Mouse (Mus musculus): ENCODE results near the gene Pik3r4.

Gene Pik3r4

DNA sequence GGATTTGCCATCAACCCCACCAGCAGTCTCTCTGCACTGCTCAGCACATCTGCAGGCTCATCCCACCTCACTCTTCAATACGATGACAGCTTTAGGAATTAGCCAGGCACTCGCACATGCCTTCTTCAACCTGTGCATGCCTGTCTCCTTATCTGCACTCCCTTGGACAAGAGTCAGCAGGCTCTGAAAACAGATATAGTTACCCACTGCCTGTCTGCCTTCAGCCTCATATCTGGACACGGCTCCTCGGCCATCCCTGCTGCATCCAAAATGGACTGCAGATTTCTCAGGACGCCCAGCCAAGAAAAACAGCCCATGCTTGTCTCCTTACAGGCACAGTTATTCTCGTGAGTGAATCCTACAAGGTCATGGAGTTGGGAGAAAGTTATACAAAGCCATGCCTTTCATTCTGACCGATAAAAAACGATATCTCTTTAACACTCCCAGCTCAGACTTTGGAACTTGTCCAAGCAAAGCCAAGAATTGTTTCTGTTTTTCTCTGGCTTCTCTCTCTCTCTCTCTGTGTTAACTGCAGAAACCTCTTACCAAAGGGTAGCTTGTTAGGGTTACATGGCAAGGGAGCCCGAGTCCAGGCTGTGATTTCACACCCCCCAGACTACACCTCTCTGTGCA, 55.1 kb downstream of the Pik3r4 start:
- peak; percentile 5 for DNase-seq

DNA sequence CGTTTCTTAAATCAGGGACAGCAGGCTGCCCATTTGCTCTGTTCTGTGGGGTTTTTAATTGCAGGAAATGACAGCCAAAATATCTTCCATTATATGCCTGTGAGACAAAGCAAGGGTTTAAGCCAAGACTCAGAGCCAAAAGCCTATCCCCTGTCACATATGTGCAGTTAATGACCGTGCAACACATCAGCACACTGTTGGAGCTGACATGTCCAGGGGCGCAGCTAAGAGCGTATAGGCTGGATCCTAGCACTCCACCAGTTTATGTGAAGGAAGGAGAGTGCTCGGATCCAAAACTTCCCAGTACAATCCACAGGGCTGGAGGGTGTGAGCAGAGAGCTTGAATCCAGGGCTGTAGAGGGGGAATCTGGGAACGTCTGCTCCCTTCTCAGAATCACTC, 57.9 kb downstream of the Pik3r4 start:
- DNase-seq = no peak

DNA sequence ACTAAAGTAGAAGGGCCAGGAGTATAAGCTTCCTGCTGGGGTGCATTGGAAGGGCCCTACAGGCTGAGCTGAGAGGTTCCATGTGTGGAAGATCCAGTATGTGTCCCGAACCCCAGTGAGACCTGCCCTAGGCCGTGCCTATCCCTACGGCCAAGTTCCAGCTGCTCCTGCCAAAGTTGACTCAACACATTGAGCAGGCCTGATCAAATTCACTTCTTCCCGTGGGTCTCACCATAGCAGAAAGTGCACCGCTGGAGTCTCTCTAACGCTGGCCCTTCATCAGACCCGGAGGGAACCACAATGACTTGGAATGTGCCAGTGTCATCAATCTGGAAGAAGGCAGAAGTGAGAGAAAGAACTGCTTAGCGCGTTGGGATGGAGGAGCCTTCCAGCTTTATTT, 59.2 kb downstream of the Pik3r4 start:
- no peak for DNase-seq

DNA sequence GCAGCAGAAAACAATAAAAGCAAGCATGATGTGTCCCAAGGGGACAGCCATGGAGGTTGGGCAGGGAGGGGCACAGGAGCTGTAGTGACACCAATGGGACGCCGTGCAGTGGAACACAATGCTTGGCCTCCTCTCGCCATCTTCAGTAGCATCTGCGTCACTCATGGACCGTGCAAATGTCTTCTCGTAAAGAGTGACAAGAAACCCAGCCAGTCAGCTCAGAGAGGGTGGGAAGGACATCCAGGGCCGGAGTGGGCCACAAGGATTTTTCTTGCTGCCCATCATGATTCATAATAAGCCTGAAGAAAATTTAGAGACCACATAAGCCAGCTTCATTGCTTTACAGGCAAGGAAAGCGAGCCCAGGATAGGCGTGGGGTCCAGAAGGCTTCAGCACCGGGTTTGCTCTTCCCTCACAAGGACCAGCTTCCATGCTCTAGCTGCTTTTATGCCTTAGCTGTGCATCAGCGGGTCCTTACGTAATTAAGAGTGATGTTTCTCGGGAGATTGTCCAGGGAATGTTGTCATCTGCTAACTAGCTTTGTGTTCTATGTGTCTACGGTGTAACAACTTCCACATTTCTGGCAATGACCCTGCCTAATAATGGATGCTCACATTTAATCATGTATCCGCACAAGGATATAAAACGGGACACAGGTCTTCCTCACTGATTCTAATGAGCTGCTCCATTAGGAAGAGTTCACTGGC, 61.6 kb downstream of the Pik3r4 start:
- no peak for DNase-seq

DNA sequence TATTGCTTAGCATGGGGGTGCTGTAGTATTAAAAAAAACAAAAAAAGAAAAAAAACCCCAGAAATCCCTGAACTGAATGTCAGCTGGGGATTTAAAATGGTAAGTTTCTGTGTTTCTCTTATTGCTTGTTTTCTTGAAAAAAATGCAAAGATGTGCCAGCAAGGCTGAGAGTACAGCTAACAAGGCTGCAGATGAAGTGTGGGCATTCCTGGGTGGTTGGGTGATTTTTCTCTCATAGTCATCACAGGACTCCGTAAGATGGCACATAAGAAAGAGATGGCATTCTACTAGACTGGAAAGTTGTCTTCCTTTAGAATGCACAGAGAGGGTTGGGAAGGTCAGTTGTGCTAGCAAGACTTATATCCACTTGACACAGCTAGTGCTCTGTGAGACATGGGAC, 62.2 kb downstream of the Pik3r4 start:
- no peak for DNase-seq

DNA sequence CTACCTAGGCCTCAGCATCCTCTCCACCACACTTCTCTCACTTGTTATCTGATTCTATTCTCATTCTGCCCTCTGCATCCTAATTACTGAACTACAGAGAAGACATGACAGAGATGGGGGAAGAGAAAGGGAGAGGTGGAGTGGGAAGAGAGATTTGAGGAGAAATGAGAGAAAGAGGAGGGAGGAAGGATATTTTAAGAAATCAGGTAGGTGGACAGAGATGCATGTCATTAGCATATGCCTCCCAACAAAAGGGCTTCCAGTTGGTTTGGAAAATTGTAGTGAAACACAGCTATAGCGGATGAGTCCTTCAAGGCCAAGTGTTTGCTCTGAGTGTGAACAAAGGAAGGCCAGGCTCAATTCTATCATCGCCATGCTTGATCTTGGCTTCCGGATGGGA, 69.3 kb downstream of the Pik3r4 start:
- DNase-seq = no peak

DNA sequence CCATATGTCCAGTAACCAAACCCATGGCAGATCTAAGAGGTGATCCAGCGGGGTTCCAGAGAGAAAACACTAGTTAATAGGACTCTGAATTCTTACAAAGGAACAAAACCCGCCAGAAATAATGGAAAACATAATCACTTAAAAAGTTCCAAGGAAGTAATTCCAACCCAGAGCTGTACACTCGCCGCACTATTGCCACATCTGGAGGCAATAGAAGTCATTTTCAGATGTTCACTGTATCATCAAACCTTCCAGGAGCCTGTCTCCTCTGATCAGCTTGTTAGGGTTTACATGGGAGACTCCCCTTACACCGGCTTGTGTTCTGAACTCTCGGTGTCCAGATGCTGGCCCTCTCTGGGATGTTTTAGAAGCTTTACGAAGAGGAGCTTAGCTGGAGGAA, 76.6 kb downstream of the Pik3r4 start:
- DNase-seq = no peak

DNA sequence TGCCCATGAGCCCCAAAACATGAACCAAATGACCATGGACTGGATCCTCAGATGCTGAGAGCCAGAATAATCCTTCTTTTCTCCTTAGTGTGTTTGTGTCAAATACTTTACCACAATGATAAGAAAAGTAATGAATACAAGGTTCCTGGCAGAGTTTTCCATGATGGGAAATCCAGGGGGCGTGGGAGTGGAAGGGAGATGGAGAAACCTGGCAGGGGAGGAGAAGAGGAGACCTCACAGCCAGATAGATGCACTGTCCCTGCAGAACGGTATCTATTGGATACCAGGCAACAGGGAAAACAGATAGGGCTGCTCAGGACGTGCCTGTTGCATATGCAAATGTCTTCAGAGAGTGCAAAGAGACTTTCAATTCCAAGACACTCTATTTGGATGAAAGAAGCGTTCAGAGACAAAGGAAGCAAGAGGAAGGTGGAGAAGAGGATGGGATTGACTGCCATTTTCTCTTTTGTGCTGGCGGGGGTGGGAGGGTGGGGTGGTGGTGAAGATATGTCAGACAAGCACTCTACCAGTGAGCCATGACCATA, 77.1 kb downstream of the Pik3r4 start:
- no peak for DNase-seq

DNA sequence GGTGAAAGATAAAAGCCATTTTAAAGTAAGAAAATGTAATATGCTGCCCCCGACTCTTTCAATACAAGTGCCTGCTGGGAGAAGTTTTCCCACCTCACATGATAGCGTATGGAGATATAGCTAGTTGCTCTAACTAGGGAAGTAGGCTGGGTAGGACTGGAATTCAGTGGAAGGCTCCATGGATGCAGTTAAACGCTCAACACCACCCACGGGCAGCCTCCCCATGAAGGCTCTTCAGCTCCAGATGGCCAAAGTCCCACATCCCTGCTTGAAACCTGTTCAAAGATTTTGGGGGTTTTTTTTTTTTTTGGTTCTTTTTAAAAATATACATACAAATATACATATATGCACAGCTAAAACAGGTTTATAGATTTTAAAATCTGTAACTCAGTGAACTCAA, 77.7 kb downstream of the Pik3r4 start:
- DNase-seq = no peak

DNA sequence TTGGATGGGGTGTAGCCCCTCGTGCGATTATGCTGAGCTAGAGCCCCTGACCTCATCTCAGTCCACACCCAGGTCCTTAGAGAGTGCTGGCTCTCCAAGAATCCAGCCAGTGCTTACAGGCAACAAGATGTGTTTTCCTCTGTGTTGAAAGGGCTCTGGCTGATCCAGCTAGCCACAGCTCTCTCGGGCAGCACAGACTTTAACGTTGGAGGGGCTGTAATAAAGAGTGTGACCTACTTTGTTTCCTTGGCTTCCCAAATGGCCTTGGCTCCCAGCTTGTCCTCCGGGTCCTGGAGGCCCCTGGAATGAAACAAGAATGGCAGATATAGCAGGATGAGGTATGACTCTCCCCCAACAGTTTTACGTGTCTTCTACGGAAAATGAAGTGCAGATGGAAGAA, 89.2 kb downstream of the Pik3r4 start:
- DNase-seq = no peak

DNA sequence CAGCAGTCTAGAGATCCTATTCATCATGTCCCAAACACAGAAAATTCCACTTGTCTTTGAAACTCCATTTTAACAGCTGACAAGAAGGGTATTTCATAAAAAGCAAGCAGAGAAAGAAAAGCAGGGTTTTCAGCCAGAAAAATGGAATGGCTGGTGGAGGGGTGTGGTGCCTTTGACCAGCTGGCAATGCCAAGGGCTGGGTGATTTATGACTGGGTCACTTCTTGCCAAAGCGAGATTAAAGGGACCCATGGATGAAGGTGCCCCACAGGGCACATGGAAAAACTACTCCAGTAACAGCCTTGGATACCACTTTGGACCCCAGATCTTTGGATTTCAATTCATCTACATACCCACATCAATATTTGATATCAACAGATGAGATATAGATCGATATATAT, 91.9 kb downstream of the Pik3r4 start:
- DNase-seq = peak; percentile 42

DNA sequence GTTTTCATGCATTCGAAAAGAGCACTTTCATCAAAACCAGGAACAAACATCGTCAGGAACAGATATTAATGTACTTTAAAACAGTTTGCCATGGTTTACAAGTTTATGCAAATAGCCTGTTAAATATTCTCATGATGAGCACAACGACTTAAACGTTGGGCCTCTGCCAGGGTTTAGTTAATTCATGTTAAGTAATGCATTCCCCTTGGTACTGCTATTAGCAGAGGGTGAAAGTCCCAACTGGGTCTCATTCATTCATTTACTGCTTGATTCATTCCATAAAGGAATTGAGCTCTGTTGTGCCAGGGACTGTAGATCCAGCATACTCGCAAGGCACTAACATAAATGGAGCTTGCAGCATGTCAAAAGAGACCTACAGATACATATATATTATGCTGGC, 92.4 kb downstream of the Pik3r4 start:
- peak; percentile 77 for DNase-seq

Measured in kidney, adult 9 months (tissue).